Mouse (Mus musculus): Measurements from ENCODE around the gene Scyl3.

DNA sequence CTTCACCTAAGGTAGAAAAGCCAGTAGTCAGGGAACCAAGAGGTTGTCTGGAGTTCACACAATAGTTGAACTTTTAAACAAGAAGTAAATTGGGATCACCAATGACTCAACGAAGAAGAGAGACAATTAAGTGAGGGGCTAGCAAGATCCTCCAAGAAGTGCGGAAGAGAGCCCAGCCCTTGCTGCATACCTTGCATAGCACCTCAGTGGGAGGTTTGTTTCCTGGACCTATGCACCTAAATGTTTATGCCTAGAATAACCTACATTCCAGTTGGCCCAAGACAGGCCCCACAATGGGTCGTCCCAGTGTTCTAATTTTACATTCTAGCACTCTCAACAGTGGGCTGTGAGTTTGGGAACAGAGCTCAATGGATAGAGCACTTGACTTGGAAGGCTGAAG lies 75.4 kb downstream of the Scyl3 start:
- TF ChIP-seq CTCF (IDR thresholded peaks at IDR 0.05) (no peak), EP300 (IDR thresholded peaks at IDR 0.05) (no peak)
